18 mouse cellular contexts compared by ENCODE assay signal in the genomic region with DNA sequence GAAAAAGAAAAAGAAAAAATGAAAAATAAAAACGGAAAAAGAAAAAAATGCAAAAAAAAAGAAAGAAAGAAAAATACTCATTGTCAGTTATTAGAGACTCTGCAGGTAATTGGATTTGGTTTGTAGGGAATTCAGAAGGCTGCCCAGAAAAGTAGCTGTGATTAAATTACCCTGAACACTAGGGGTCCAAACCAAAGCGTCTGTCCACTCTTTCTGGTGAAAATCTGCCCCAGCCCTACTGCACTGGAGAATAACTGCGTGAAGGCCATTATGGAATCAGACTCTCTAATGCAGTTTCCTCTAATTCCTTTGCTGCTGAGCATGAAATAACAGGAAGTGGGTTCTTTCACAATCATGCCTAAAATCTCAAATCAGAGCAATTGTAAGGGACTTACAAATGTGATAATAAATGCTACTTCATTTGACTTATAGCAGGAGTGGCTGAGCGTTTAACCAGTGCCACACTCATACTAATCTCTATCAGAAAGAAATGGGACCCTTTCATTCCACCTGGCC.
DNase-seq lines count a peak whose midpoint lies in the region; ATAC-seq and TF ChIP-seq lines count a peak whose summit lies in the region.
"Had no signal": no experiment of that assay in that cellular context is flagged by ENCODE, and none has a peak within 500 bp of the region (broad histone marks: within the 10 kb centered on the region; RNA-seq: fewer than 3 reads in every experiment).

No protein-coding gene starts in this region.

- TF ChIP-seq CTCF in left cerebral cortex, adult 2 months (IDR thresholded peaks at IDR 0.05) = no peak
- no peak for TF ChIP-seq CTCF in bone marrow macrophage, adult 2 months (IDR thresholded peaks at IDR 0.05; ENCODE audit: low read depth, low read length)

- TF ChIP-seq POLR2A in bone marrow macrophage, adult 2 months (IDR thresholded peaks at IDR 0.05; ENCODE audit: borderline replicate concordance, low read depth, low read length) = no peak

- no peak overlapping the region for H3K4me3 ChIP-seq in embryonic facial prominence, embryonic 11.5 days (ENCODE audit: low read depth, low read length)
- no peak overlapping the region for H3K4me3 ChIP-seq in embryonic facial prominence, embryonic 10.5 days
- no peak overlapping the region for H3K4me3 ChIP-seq in left cerebral cortex, adult 2 months
- no peak overlapping the region for H3K4me3 ChIP-seq in bone marrow macrophage, adult 2 months (ENCODE audit: insufficient read depth, low read length)
- no peak overlapping the region for H3K4me3 ChIP-seq in macrophage (ENCODE audit: inconsistent target)
- H3K4me3 ChIP-seq: erythroblast, embryonic 14.5 days; liver, embryonic 13.5 days; neural tube, embryonic 13.5 days had no signal

- 37% methylated on average over 4 of the region's 4 CpGs for WGBS in embryonic facial prominence, embryonic 11.5 days
- WGBS in embryonic facial prominence, embryonic 10.5 days = 41% methylated on average over 4 of the region's 4 CpGs
- WGBS in macrophage (ENCODE audit: missing documents) = 9% methylated on average over 4 of the region's 4 CpGs

- no peaks in the 10 kb centered on the region for H3K27me3 ChIP-seq in embryonic facial prominence, embryonic 11.5 days (ENCODE audit: control insufficient read depth, insufficient read depth, low read length)
- H3K27me3 ChIP-seq in embryonic facial prominence, embryonic 10.5 days (replicated peaks; ENCODE audit: low read depth, poor library complexity, severe bottlenecking) = no peaks in the 10 kb centered on the region
- H3K27me3 ChIP-seq: liver, embryonic 13.5 days; neural tube, embryonic 13.5 days had no signal

- DNase-seq in embryonic facial prominence, embryonic 11.5 days (ENCODE audit: low spot score) = peak; percentile 15
- DNase-seq in embryonic facial prominence, embryonic 10.5 days (ENCODE audit: low spot score) = no peak
- DNase-seq in left cerebral cortex, postnatal 4 days = peak; percentile 10
- no peak for DNase-seq in left cerebral cortex, adult 2 months (ENCODE audit: extremely low spot score in 1 of 2, low spot score in 2 of 2)
- DNase-seq: adrenal gland, adult 8-10 months; heart, adult 18-20 months; kidney, adult 2 months; kidney, postnatal 4 days; layer of hippocampus, postnatal 36 days; liver, embryonic 13.5 days; lung, postnatal 10 days; right cerebral cortex, postnatal 25 days had no signal

- no peak for ATAC-seq in embryonic facial prominence, embryonic 11.5 days (replicated peaks; ENCODE audit: insufficient number of reproducible peaks, low FRiP score, low TSS enrichment, low read depth)
- no peak for ATAC-seq in erythroid progenitor cell, adult 5-6 weeks (replicated peaks; ENCODE audit: low FRiP score, poor library complexity, severe bottlenecking)
- ATAC-seq: CD4-positive, CD25-positive, alpha-beta regulatory T cell, adult 4 months had no signal

- no peaks in the 10 kb centered on the region for H3K9me3 ChIP-seq in embryonic facial prominence, embryonic 11.5 days (replicated peaks; ENCODE audit: control insufficient read depth, low read length)
- no peaks in the 10 kb centered on the region for H3K9me3 ChIP-seq in embryonic facial prominence, embryonic 10.5 days
- H3K9me3 ChIP-seq: liver, embryonic 13.5 days; neural tube, embryonic 13.5 days had no signal

- H3K36me3 ChIP-seq in embryonic facial prominence, embryonic 11.5 days (replicated peaks; ENCODE audit: control insufficient read depth, insufficient read depth, low read depth, low read length) = no peaks in the 10 kb centered on the region
- H3K36me3 ChIP-seq in embryonic facial prominence, embryonic 10.5 days (replicated peaks) = no peaks in the 10 kb centered on the region
- no peaks in the 10 kb centered on the region for H3K36me3 ChIP-seq in macrophage (ENCODE audit: inconsistent target)
- H3K36me3 ChIP-seq: liver, embryonic 13.5 days; neural tube, embryonic 13.5 days had no signal

- H3K27ac ChIP-seq in embryonic facial prominence, embryonic 11.5 days (replicated peaks; ENCODE audit: low read depth, low read length) = no peak overlapping the region
- H3K27ac ChIP-seq in embryonic facial prominence, embryonic 10.5 days (replicated peaks) = no peak overlapping the region
- H3K27ac ChIP-seq in left cerebral cortex, adult 2 months = no peak overlapping the region
- peak overlapping the region; percentile 67 for H3K27ac ChIP-seq in bone marrow macrophage, adult 2 months (ENCODE audit: insufficient read depth, low read depth, low read length)
- H3K27ac ChIP-seq in macrophage = peak overlapping the region; percentile 9; the same call in 1 of the 2 replicates
- H3K27ac ChIP-seq: liver, embryonic 13.5 days; neural tube, embryonic 13.5 days had no signal

- no peak overlapping the region for H3K4me2 ChIP-seq in embryonic facial prominence, embryonic 11.5 days (ENCODE audit: low read depth, low read length)
- H3K4me2 ChIP-seq: liver, embryonic 13.5 days; neural tube, embryonic 13.5 days had no signal

- H3K4me1 ChIP-seq in embryonic facial prominence, embryonic 11.5 days (ENCODE audit: control insufficient read depth, insufficient read depth, low read length) = no peaks in the 10 kb centered on the region
- no peaks in the 10 kb centered on the region for H3K4me1 ChIP-seq in embryonic facial prominence, embryonic 10.5 days
- peaks cover 18% of the 10 kb centered on the region for H3K4me1 ChIP-seq in bone marrow macrophage, adult 2 months (ENCODE audit: control insufficient read depth, insufficient read depth, low read length)
- H3K4me1 ChIP-seq: liver, embryonic 13.5 days; neural tube, embryonic 13.5 days had no signal

- no peaks in the 10 kb centered on the region for H3K79me2 ChIP-seq in macrophage (ENCODE audit: inconsistent target)

- intact Hi-C loops in left cerebral cortex, postnatal 4 days (cut with DNase I) = loop anchor here (2.0 kb wide), 1 partner anchor 988 kb away; no protein-coding TSS in a partner anchor
- intact Hi-C loops in left cerebral cortex, adult 2 months (cut with DNase I) = no loop called here

- no peak overlapping the region for H3K9ac ChIP-seq in embryonic facial prominence, embryonic 11.5 days (replicated peaks; ENCODE audit: low read length)
- H3K9ac ChIP-seq: liver, embryonic 13.5 days; neural tube, embryonic 13.5 days had no signal

Comparison
In these comparisons a context has a peak if more than half of its experiments do, and no peak if none do; other contexts are left out.
1. DNase-seq: peak in embryonic facial prominence, embryonic 11.5 days (single experiment) and left cerebral cortex, postnatal 4 days (single experiment); none in embryonic facial prominence, embryonic 10.5 days (single experiment) and left cerebral cortex, adult 2 months (0 of 2).
2. H3K27ac ChIP-seq: peak in bone marrow macrophage, adult 2 months (single experiment) and macrophage (single experiment); none in embryonic facial prominence, embryonic 11.5 days (single experiment), embryonic facial prominence, embryonic 10.5 days (single experiment) and left cerebral cortex, adult 2 months (single experiment).